Mouse (Mus musculus) embryonic facial prominence, embryonic 15.5 days (tissue): ENCODE data around the gene Vwa1. TPM values are rescaled to one million over a fixed set of nuclear protein-coding genes. Genes with fewer than 3 reads are reported as not detected.

Source experiments
- ATAC-seq: fragments of 200-750 bp; cut with Nextera tagmentation; 2 replicates; pipeline ENCODE4 v1.8.0; 2017; ENCODE audit warnings: low read depth, moderate TSS enrichment; ENCODE audit not compliant: insufficient number of reproducible peaks, low FRiP score, low TSS enrichment
- H3K27ac ChIP-seq: fragments of 300-500 bp; sonication (generic); replicated peaks from 2 replicates; pipeline ENCODE4 v1.5.1; 2015; ENCODE audit warnings: mild to moderate bottlenecking, inconsistent platforms
- H3K27me3 ChIP-seq: fragments of 300-500 bp; sonication (generic); 2 replicates; pipeline ENCODE4 v1.6.1; 2015; ENCODE audit warnings: inconsistent platforms
- H3K36me3 ChIP-seq: fragments of 300-500 bp; sonication (generic); 2 replicates; pipeline ENCODE4 v1.6.1; 2015; ENCODE audit warnings: mild to moderate bottlenecking, inconsistent platforms
- H3K4me1 ChIP-seq: fragments of 300-500 bp; sonication (generic); 2 replicates; pipeline ENCODE4 v1.6.1; 2015; ENCODE audit warnings: inconsistent platforms
- H3K4me2 ChIP-seq: fragments of 300-500 bp; sonication (generic); replicated peaks from 2 replicates; pipeline ENCODE4 v1.6.1; 2015; ENCODE audit warnings: mild to moderate bottlenecking, inconsistent platforms
- H3K4me3 ChIP-seq: fragments of 300-500 bp; sonication (generic); replicated peaks from 2 replicates; pipeline ENCODE4 v1.5.1; 2015; ENCODE audit warnings: mild to moderate bottlenecking, inconsistent platforms
- H3K9ac ChIP-seq: fragments of 300-500 bp; sonication (generic); 2 replicates; pipeline ENCODE4 v1.6.1; 2015; ENCODE audit warnings: inconsistent platforms
- H3K9me3 ChIP-seq: fragments of 300-500 bp; sonication (generic); replicated peaks from 2 replicates; pipeline ENCODE4 v1.6.1; 2016; ENCODE audit warnings: inconsistent platforms
- WGBS: fragments of 180-500 bp; shearing (Covaris S2); methylation state at CpG from one replicate; pipeline ENCODE4 v1.1.7; 2015; 5-methylcytosine and 5-hydroxymethylcytosine counted together
- polyA plus RNA-seq: library from polyadenylated mRNA; unstranded; fragments of >200 nt; fragmentation: Nextera tagmentation; extraction: Ambion mirVana; gene quantifications from 2 replicates; pipeline ENCODE4 v1.2.1, GENCODE M21; 2015

The Vwa1 gene
- polyA plus RNA-seq, 1 experiment from 2014 or later: 14.2 TPM

- Histone ChIP-seq H3K36me3 (0 out of 2 replicates have a peak, but pooled peaks cover 2% of the 10 kb centered on the region), H3K27ac (no peak overlapping the region), H3K4me2 (no peak overlapping the region), H3K9ac (no peak overlapping the region), H3K27me3 (no peaks in the 10 kb centered on the region), H3K4me3 (no peak overlapping the region), H3K4me1 (peaks cover 27% of the 10 kb centered on the region), H3K9me3 (no peaks in the 10 kb centered on the region)
- WGBS: 91% methylated on average over 3 of the region's 3 CpGs
- no peak for ATAC-seq
Observed at GRCm38 (mm10) chr4:155762357-155762756, 12.1 kb downstream of the Vwa1 start.

- H3K4me2 ChIP-seq: peak overlapping the region; percentile 97
- H3K27ac ChIP-seq: peak overlapping the region; percentile 30
- no peaks in the 10 kb centered on the region for H3K9me3 ChIP-seq
- ATAC-seq: no peak
- H3K36me3 ChIP-seq: peaks cover 9% of the 10 kb centered on the region
- WGBS: 2% methylated on average over 28 of the region's 28 CpGs
- H3K4me3 ChIP-seq: peak overlapping the region; percentile 90
- peaks cover 27% of the 10 kb centered on the region for H3K4me1 ChIP-seq
- no peaks in the 10 kb centered on the region for H3K27me3 ChIP-seq
- H3K9ac ChIP-seq: peak overlapping the region; percentile 78
Observed at GRCm38 (mm10) chr4:155761356-155762099, 13.0 kb downstream of the Vwa1 start.

- H3K36me3 ChIP-seq: peaks cover 15% of the 10 kb centered on the region
- peak; percentile 92 for ATAC-seq
- WGBS: under 1% methylated on average over 68 of the region's 68 CpGs
Observed at GRCm38 (mm10) chr4:155760613-155761355, 13.7 kb downstream of the Vwa1 start, which contains the start of gene Atad3a. TSS of gene Atad3a (minus strand) at chr4:155761093.

GRCm38 (mm10) chr4:155759862-155760612 lies 14.5 kb downstream of the Vwa1 start:
- no peak for ATAC-seq
- Histone ChIP-seq H3K36me3 (peaks cover 22% of the 10 kb centered on the region), H3K4me2 (peak overlapping the region; percentile 97), H3K9ac (peak overlapping the region; percentile 78), H3K27ac (no peak overlapping the region), H3K9me3 (no peaks in the 10 kb centered on the region), H3K4me1 (peaks cover 27% of the 10 kb centered on the region), H3K27me3 (no peaks in the 10 kb centered on the region), H3K4me3 (peak overlapping the region; percentile 90)
- 2% methylated on average over 10 of the region's 10 CpGs for WGBS

More at GRCm38 (mm10) chr4:155760613-155761355, 13.7 kb downstream of the Vwa1 start, which contains the start of gene Atad3a:
- peak within 1 kb of the TSS; percentile 44 for H3K27ac ChIP-seq
- no peaks in the 10 kb centered on the region for H3K9me3 ChIP-seq
- peak within 1 kb of the TSS; percentile 90 for H3K4me3 ChIP-seq
- peak within 1 kb of the TSS; percentile 97 for H3K4me2 ChIP-seq
- H3K27me3 ChIP-seq: no peaks in the 10 kb centered on the region
- H3K9ac ChIP-seq: peak within 1 kb of the TSS; percentile 78
- H3K4me1 ChIP-seq: peaks cover 27% of the 10 kb centered on the region

GRCm38 (mm10) chr4:155757011-155757410 lies 17.5 kb downstream of the Vwa1 start:
- WGBS: 91% methylated on average over 12 of the region's 12 CpGs
- Histone ChIP-seq H3K9me3 (no peaks in the 10 kb centered on the region), H3K4me2 (no peak overlapping the region), H3K9ac (no peak overlapping the region), H3K27me3 (no peaks in the 10 kb centered on the region), H3K4me3 (no peak overlapping the region), H3K36me3 (peaks cover 49% of the 10 kb centered on the region), H3K4me1 (peaks cover 27% of the 10 kb centered on the region), H3K27ac (no peak overlapping the region)
- ATAC-seq: no peak

- WGBS: 86% methylated on average over 17 of the region's 17 CpGs
- Histone ChIP-seq H3K27me3 (no peaks in the 10 kb centered on the region), H3K4me3 (no peak overlapping the region), H3K4me1 (no peaks in the 10 kb centered on the region), H3K36me3 (peaks cover 95% of the 10 kb centered on the region), H3K27ac (no peak overlapping the region), H3K9ac (no peak overlapping the region), H3K4me2 (no peak overlapping the region), H3K9me3 (no peaks in the 10 kb centered on the region)
- no peak for ATAC-seq
Observed at GRCm38 (mm10) chr4:155746575-155747490, 27.7 kb downstream of the Vwa1 start.

GRCm38 (mm10) chr4:155746036-155746548 lies 28.4 kb downstream of the Vwa1 start:
- no peak overlapping the region for H3K4me3 ChIP-seq
- no peaks in the 10 kb centered on the region for H3K9me3 ChIP-seq
- no peak for ATAC-seq
- peaks cover 95% of the 10 kb centered on the region for H3K36me3 ChIP-seq
- H3K4me2 ChIP-seq: no peak overlapping the region
- H3K9ac ChIP-seq: no peak overlapping the region
- no peaks in the 10 kb centered on the region for H3K27me3 ChIP-seq
- 87% methylated on average over 8 of the region's 8 CpGs for WGBS
- no peaks in the 10 kb centered on the region for H3K4me1 ChIP-seq
- H3K27ac ChIP-seq: no peak overlapping the region

GRCm38 (mm10) chr4:155745136-155745535 lies 29.4 kb downstream of the Vwa1 start:
- Histone ChIP-seq H3K4me2 (no peak overlapping the region), H3K4me3 (no peak overlapping the region), H3K9me3 (no peaks in the 10 kb centered on the region), H3K27me3 (no peaks in the 10 kb centered on the region), H3K36me3 (peaks cover 95% of the 10 kb centered on the region), H3K27ac (no peak overlapping the region), H3K4me1 (no peaks in the 10 kb centered on the region), H3K9ac (no peak overlapping the region)
- ATAC-seq: no peak
- 94% methylated on average over 5 of the region's 5 CpGs for WGBS

GRCm38 (mm10) chr4:155744474-155744873 lies 30.0 kb downstream of the Vwa1 start:
- H3K9ac ChIP-seq: no peak overlapping the region
- H3K36me3 ChIP-seq: peaks cover 90% of the 10 kb centered on the region
- H3K4me1 ChIP-seq: no peaks in the 10 kb centered on the region
- WGBS: 93% methylated on average over 8 of the region's 8 CpGs
- no peak for ATAC-seq
- no peak overlapping the region for H3K27ac ChIP-seq
- H3K27me3 ChIP-seq: no peaks in the 10 kb centered on the region
- no peak overlapping the region for H3K4me2 ChIP-seq
- no peak overlapping the region for H3K4me3 ChIP-seq
- H3K9me3 ChIP-seq: no peaks in the 10 kb centered on the region

GRCm38 (mm10) chr4:155742684-155743083 lies 31.8 kb downstream of the Vwa1 start:
- ATAC-seq: no peak
- Histone ChIP-seq H3K9me3 (no peaks in the 10 kb centered on the region), H3K4me2 (no peak overlapping the region), H3K27me3 (no peaks in the 10 kb centered on the region), H3K4me1 (peaks cover 5% of the 10 kb centered on the region; the same call in 1 of the 2 replicates), H3K27ac (no peak overlapping the region), H3K4me3 (no peak overlapping the region), H3K36me3 (peaks cover 72% of the 10 kb centered on the region), H3K9ac (no peak overlapping the region)
- 90% methylated on average over 5 of the region's 5 CpGs for WGBS
